Mouse (Mus musculus) hindbrain, postnatal 0 days (tissue): ENCODE results near the gene Slit3. TPM values are rescaled to one million over a fixed set of nuclear protein-coding genes. Genes with fewer than 3 reads are reported as not detected.

Experiments
- ATAC-seq: fragments of 200-750 bp; cut with Nextera tagmentation; 2 replicates; pipeline ENCODE4 v1.8.0; 2017; ENCODE audit warnings: mild to moderate bottlenecking, moderate TSS enrichment, moderate library complexity
- DNase-seq: peaks from one replicate; pipeline ENCODE4 v3.0.0-alpha.2; 2015; ENCODE audit warnings: low spot score
- H3K27ac ChIP-seq: fragments of 300-500 bp; sonication (generic); 2 replicates; pipeline ENCODE4 v1.5.1; 2014; ENCODE audit warnings: mild to moderate bottlenecking
- H3K27me3 ChIP-seq: fragments of 300-500 bp; sonication (generic); 2 replicates; pipeline ENCODE4 v1.6.1; 2014; ENCODE audit warnings: low read length, mixed read lengths; ENCODE audit not compliant: insufficient read depth
- H3K36me3 ChIP-seq: fragments of 300-500 bp; sonication (generic); 2 replicates; pipeline ENCODE4 v1.6.1; 2014; ENCODE audit warnings: low read length, mixed read lengths; ENCODE audit not compliant: insufficient read depth
- H3K4me1 ChIP-seq: fragments of 300-500 bp; sonication (generic); 2 replicates; pipeline ENCODE4 v1.6.1; 2014; ENCODE audit warnings: antibody characterized with exemption, low read length, mixed read lengths; ENCODE audit not compliant: insufficient read depth
- H3K4me2 ChIP-seq: fragments of 300-500 bp; sonication (generic); 2 replicates; pipeline ENCODE4 v1.6.1; 2014; ENCODE audit warnings: low read depth, mild to moderate bottlenecking, low read length, moderate library complexity, mixed read lengths
- H3K4me3 ChIP-seq: fragments of 300-500 bp; sonication (generic); 2 replicates; pipeline ENCODE4 v1.5.1; 2014; ENCODE audit warnings: low read length
- H3K9ac ChIP-seq: fragments of 300-500 bp; sonication (generic); replicated peaks from 2 replicates; pipeline ENCODE4 v1.6.1; 2014; ENCODE audit warnings: mild to moderate bottlenecking, low read length, moderate library complexity, mixed read lengths
- H3K9me3 ChIP-seq: fragments of 300-500 bp; sonication (generic); 2 replicates; pipeline ENCODE4 v1.6.1; 2016; ENCODE audit warnings: low read length, mixed read lengths
- CTCF ChIP-seq: IDR thresholded peaks from 2 replicates; pipeline ENCODE4 v1.5.1; 2016; ENCODE audit warnings: antibody characterized with exemption, control low read depth, low read depth
- WGBS: fragments of 180-500 bp; shearing (Covaris S2); extraction: QIAGEN DNeasy Blood & Tissue Kit; methylation state at CpG from one replicate; pipeline ENCODE4 v1.1.7; 2014; 5-methylcytosine and 5-hydroxymethylcytosine counted together
- polyA plus RNA-seq: library from polyadenylated mRNA; unstranded; fragments of >200 nt; fragmentation: Nextera tagmentation; extraction: Ambion mirVana; gene quantifications from 2 replicates; pipeline ENCODE4 v1.2.1, GENCODE M21; 2015
- total RNA-seq: library from RNA; depleted of rRNA; stranded (reverse); fragments of >200 nt; gene quantifications from 2 replicates; pipeline ENCODE4 v1.2.3, GENCODE M21; 2014

Slit3 gene
- total and polyA plus RNA-seq, 2 experiments from 2014 or later, result 4.9 to 13.4 TPM

DNA sequence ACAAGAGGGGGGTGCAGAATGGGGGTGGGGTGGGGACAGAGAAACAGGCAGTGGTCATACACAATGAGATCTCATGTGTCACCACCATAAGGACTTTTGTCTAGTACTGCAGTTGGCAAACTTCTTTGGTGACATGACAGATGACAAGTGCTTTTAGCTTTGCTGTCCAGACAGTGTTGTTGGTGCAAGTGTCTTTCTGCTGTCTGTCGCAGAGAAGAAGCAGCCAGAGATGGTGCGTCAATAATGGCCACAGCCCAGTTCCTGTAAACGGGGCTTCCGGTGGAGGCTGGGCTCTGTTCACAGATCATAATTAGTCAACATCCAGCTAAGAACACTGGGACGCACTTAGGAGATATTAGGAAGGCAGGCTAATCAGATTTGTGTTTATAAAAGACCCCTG lies 349.8 kb downstream of the Slit3 start:
- Histone ChIP-seq H3K4me1 (0 out of 2 replicates have a peak, but pooled peaks cover 3% of the 10 kb centered on the region), H3K27ac (no peak overlapping the region), H3K36me3 (no peaks in the 10 kb centered on the region), H3K9me3 (no peaks in the 10 kb centered on the region), H3K27me3 (no peaks in the 10 kb centered on the region), H3K4me3 (no peak overlapping the region), H3K4me2 (no peak overlapping the region), H3K9ac (no peak overlapping the region)
- 42% methylated on average over 5 of the region's 5 CpGs for WGBS
- ATAC-seq, result no peak
- TF ChIP-seq CTCF, result no peak
- DNase-seq, result no peak

DNA sequence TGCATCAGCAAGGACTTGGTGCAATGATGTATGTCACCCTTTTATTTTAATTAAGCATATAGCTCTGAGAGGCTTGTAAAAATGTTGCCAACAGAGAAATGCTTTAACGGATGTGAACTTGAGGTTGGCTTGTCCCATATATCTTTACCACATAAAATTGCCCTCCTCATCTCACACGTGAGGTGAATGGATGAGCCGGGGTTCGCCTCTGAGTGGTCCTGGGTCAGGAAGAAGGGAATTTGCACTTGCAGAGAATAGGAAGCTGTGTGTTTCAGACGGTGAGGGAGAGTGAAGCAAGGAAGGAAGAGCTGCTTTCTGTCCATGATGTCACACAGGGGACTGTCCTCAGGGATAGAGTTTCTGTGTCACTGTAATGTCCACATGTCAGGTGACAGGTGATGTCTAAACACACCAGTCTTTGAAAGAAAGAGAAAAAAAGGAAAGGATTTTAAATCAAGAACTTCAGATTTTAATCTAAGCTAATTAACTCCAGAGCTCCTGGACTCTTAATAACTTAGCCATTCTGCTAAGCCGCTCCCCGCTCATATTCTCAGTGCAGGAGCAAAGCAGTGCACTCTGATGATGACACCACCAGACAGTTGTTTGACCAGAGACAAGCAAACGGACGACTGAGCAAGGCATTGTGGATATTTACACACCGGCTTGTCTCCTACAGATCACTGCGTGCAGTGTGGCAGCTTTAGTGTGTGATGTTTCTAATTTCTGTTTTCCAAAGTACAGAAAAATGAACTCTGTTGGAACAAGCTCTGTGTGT lies 352.0 kb downstream of the Slit3 start:
- no peaks in the 10 kb centered on the region for H3K27me3 ChIP-seq
- DNase-seq (no peak), ATAC-seq (no peak)
- 68% methylated on average over 11 of the region's 11 CpGs for WGBS
- H3K27ac ChIP-seq, result no peak overlapping the region
- no peaks in the 10 kb centered on the region for H3K36me3 ChIP-seq
- no peak for TF ChIP-seq CTCF
- no peak overlapping the region for H3K4me3 ChIP-seq
- 0 out of 2 replicates have a peak, but pooled peaks cover 3% of the 10 kb centered on the region for H3K4me1 ChIP-seq
- H3K4me2 ChIP-seq, result no peak overlapping the region
- no peaks in the 10 kb centered on the region for H3K9me3 ChIP-seq
- no peak overlapping the region for H3K9ac ChIP-seq

DNA sequence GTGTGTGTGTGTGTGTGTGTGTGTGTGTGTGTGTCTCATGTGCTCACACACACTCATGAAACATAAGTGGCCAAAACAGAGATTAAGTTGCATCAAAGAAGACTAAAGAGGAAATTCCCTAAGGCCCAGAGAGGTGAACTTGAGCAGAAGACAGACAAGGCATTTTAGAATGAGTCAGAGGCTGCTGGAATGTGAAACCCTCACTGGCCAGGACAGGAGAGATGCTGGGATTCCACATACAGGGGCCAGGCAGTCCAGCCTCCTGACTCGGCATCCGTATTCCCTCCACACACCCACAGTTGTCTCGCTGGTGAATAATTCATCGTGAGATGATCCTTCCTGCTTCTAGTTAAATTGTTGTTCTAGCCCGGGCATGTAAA lies 352.6 kb downstream of the Slit3 start:
- 80% methylated on average over 5 of the region's 5 CpGs for WGBS
- no peak for DNase-seq

DNA sequence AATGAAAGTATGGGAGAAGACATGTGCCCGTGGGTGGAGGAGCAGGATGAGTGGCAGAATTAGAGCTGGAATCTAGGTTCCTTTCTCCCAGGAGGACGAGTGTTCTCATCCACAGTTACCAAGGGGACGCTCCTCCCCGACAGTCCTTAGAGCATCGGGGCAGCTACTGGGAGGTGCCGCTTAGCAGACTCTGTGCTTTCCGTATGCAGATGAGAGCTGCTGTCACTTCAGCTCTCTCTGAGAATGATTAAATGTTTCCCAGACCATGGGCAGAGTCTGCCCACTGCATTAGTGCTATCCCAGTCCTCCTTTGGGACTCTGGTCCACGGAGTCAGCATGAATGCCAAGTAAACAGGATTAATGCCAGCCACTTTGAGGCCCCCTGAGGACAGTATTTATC lies 359.1 kb downstream of the Slit3 start:
- H3K4me3 ChIP-seq, result no peak overlapping the region
- H3K4me1 ChIP-seq, result 0 out of 2 replicates have a peak, but pooled peaks cover 7% of the 10 kb centered on the region
- ATAC-seq, result peak; percentile 58; the same call in 1 of the 2 replicates
- DNase-seq, result peak; percentile 43
- H3K4me2 ChIP-seq, result no peak overlapping the region
- 9% methylated on average over 8 of the region's 8 CpGs for WGBS
- no peaks in the 10 kb centered on the region for H3K9me3 ChIP-seq
- TF ChIP-seq CTCF, result no peak
- H3K9ac ChIP-seq, result no peak overlapping the region
- H3K27ac ChIP-seq, result no peak overlapping the region
- H3K36me3 ChIP-seq, result no peaks in the 10 kb centered on the region
- no peaks in the 10 kb centered on the region for H3K27me3 ChIP-seq

More for the DNA sequence above, 352.6 kb downstream of the Slit3 start:
- H3K9me3 ChIP-seq, result no peaks in the 10 kb centered on the region
- 0 out of 2 replicates have a peak, but pooled peaks cover 3% of the 10 kb centered on the region for H3K4me1 ChIP-seq
- no peak overlapping the region for H3K9ac ChIP-seq
- no peaks in the 10 kb centered on the region for H3K36me3 ChIP-seq
- H3K27me3 ChIP-seq, result no peaks in the 10 kb centered on the region
- TF ChIP-seq CTCF, result no peak
- no peak for ATAC-seq
- H3K4me2 ChIP-seq, result no peak overlapping the region
- H3K4me3 ChIP-seq, result no peak overlapping the region
- no peak overlapping the region for H3K27ac ChIP-seq

DNA sequence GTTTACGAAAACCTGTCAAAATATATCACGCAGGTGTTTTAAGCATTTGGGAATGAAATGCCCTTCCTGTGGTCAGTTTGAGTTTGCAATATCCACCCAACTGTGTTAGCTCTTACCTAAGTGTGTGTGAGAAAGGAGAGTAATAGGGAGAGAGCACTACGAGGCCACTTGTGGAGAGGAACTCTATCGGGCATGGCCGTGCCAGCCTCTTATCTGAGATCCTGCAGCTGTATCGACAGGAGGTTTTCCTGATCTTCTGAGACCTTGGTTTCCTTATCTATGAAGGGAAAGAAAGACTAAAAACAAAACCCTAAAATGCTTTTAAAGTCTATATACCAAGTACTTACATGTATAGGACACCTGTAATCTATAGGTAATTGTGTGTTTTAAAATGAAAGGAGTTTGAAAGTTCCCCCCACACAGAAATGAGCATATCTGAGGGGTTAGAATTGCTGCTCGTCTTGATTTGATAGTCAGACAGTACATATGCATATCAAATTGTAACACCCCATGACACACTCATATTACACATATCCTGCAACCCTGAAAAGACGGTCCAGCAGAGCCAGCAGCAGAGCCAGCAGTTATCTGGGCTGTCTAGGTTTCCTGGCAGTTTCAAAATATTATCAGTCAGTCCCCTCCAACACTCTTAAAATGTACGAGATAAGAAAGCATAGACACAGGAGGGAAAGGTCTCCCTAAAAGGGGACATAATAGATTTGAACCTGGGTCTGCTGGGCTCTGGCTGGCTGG lies 360.8 kb downstream of the Slit3 start:
- 0 out of 2 replicates have a peak, but pooled peaks cover 4% of the 10 kb centered on the region for H3K4me1 ChIP-seq
- no peak overlapping the region for H3K4me3 ChIP-seq
- H3K4me2 ChIP-seq, result no peak overlapping the region
- TF ChIP-seq CTCF, result no peak
- no peaks in the 10 kb centered on the region for H3K36me3 ChIP-seq
- 93% methylated on average over 9 of the region's 9 CpGs for WGBS
- no peaks in the 10 kb centered on the region for H3K9me3 ChIP-seq
- DNase-seq (no peak), ATAC-seq (no peak)
- no peaks in the 10 kb centered on the region for H3K27me3 ChIP-seq
- H3K9ac ChIP-seq, result no peak overlapping the region
- H3K27ac ChIP-seq, result no peak overlapping the region

DNA sequence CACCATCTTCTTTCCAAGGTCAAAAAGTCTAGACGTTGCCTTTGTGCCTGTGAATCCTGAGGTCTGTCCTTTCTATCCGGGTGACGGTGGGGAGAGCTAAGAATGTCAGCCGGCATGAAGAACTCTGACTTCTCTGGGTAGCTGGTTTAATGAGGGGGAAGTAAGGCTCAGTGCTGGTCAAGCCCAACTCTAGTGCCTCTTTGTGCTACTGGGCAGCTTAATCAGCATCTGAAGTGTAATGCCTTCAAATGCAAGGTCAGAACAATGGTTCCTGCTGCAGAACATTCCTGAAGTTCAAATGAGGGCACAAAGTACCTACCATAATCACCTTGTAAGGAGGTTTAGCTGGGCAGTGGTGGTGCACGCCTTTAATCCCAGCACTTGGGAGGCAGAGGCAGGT lies 366.9 kb downstream of the Slit3 start:
- H3K9ac ChIP-seq, result no peak overlapping the region
- no peaks in the 10 kb centered on the region for H3K36me3 ChIP-seq
- ATAC-seq (no peak), DNase-seq (no peak)
- no peaks in the 10 kb centered on the region for H3K9me3 ChIP-seq
- H3K4me3 ChIP-seq, result no peak overlapping the region
- H3K27ac ChIP-seq, result no peak overlapping the region
- WGBS, result 81% methylated on average over 5 of the region's 5 CpGs
- H3K4me2 ChIP-seq, result no peak overlapping the region
- no peak for TF ChIP-seq CTCF
- H3K4me1 ChIP-seq, result no peaks in the 10 kb centered on the region
- no peaks in the 10 kb centered on the region for H3K27me3 ChIP-seq
